Mouse (Mus musculus): ENCODE data around the gene Soat1.
"Not testable (repeated sequence)": the region's sequence is repeated elsewhere in the genome, so short reads cannot be mapped to it uniquely, and the experiment has no call there.

The Soat1 gene

DNA sequence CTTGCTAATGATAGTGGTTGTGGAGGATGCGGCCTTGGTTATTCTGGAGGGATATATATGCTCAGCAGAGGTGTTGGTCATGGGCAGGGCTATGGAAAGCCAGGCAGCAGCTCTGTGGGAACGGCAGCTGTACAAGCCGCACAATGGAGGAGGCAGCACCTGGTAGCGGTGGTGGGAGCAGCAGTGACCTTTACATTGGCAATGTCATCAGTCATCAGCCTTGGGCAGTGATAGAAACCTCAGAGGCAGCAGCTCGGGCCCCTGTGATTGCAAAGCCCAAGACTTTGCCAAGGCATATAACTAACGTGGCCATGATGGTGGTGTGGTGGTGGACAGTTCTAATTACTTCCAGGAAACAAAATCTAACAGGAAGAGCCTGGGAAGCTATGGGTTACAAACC, 50.6 kb downstream of the Soat1 start:
- DNase-seq: peak; percentile 82

DNA sequence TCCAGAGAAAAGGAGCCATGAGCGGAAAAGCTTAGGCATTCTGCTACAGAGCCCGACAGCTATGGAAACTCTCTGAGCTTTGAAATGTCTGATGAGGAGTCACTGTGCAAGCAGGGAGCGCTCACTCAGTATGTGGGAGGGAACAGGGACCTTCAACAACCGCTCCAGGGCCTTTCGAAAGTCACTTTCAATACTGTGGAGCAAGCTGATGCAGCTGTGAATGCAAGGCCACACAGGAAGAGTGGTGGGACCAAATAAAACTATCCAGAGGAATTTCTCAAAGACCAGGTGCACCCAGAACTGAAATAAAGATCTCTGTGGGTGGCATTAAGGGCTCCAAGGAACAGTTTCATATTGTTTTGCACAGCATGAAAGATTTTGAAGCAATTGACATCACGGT, 51.3 kb downstream of the Soat1 start:
- DNase-seq: no peak

DNA sequence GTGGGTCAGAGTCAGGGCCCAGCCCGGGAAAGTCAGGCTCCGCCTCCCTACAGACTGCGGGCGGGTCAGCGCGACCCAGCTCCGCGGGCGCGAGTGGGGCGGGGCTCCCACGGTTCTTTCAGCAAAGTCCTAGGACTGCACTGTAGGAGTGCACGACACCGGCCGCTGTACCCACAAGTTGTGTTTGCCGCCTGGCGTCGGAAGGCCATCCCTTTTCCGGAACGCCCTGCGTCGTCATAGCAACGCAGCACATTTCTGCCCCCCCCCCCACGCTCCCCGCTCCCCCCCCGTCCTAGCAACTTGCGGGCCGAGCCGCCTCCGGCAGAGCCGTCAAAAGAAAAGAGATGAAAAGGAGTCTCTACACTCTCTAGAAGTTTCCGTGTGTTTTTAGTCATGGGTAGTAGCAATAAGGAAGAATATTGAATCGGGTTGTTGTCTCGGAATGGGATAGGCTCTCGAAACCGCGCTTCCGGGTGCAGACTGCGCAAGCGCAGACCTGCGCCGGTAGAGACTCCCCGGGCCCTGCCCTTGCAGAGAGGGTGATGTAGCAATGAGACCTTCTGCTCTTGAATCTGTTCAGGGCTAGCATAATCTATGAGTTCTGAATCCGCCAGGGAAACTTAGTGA, 53.3 kb downstream of the Soat1 start, which contains the start of gene Axdnd1:
TSS of gene Axdnd1 (minus strand) at position 489 of the 627 bp plus-strand sequence.
- peak; percentile 99 for DNase-seq

DNA sequence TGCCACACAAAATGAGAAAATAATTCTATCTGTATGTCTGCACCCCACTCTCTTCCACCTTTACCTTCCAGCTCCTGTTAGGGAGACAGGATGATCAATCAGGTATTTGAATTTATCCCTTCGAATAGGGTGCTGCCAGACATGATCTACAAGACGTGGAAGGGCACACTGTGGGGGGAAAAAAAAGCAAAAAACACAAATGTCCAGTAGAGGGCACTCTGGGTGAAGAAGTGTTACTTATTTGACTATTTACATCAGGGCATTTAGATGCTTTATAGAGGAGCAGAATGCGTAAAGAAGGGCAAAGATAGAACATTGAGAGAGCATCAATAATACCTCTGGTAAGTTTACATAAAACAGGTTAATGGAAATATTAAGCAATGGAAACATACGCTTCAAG, 56.0 kb downstream of the Soat1 start:
- DNase-seq: no peak

DNA sequence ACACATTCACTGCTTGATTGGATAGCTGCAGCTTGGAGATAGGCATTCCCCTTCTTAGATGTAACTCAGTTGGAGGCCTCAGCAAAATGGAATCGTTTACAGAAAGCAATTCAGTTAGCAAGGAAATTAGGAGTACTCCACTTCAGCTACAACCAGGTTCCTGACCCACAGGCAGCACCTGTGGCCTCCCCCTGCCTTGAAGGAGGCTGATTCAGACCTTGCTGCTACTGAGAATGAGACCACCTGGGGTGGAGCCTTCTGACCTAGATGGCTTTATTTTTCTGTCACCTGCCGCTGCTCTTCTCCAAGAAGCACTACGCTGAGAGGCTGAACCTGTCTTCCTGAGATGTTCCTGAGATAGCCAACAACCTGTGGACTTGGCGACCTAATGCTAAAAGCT, 65.6 kb downstream of the Soat1 start:
- DNase-seq: peak; percentile 49

DNA sequence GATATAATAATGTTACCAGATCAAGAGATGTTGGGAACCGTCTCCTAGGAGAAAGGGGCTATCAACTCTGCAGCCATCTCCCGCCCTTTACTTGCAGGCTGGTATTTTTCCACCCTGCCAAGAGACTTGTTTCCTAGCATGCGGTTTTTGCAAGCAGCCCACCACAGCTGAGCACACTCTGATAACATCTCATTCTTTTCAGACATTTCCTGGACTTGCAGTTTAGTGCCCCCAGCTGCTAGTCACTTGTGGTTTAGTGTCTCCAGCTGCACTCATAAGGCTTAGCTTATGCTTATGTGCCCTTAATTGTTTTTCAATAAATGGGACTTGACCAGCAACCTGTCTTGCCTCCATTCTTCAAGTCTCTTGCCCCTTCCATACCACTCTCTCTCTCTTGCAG, 66.1 kb downstream of the Soat1 start:
- DNase-seq: peak; percentile 78

DNA sequence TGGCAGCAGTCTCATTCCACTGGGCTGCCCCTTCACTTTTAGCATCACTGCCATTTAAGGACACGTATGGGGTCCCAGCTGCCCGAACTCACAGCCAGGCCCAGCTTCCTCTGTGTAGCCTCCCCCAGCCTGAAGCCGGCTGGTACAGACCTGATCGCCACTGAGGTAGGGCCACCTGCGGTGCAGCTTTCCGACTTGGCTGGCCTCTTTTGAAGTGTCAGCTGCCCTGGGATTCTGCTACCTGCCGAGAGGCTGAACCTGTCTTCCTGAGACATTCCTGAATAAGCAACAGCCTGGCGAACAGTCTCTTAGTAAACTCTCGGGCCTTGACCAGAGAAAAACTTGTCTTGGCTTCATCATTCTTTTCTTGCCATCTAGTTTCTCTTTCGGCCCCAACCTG, 70.9 kb downstream of the Soat1 start:
- no peak for DNase-seq

DNA sequence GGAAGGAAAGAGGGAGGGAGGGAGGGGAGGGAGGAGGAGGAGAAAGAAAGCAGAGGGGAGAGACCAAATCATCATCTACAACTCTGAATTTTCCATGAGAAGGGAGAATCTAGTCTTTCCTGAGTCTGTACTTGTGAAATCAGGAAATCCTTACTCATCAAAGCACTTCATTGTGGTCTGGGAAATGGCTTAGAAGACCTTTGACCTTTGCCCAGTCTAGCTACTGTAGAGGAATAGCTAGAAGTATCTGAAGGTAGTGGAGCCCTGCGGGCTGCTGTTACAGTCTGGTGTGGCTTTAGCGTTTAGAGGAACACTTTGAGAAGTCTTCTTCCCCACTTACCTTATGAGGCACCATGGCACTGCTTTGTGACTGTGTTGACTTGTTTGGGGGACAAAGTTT, 71.6 kb downstream of the Soat1 start:
- no peak for DNase-seq

DNA sequence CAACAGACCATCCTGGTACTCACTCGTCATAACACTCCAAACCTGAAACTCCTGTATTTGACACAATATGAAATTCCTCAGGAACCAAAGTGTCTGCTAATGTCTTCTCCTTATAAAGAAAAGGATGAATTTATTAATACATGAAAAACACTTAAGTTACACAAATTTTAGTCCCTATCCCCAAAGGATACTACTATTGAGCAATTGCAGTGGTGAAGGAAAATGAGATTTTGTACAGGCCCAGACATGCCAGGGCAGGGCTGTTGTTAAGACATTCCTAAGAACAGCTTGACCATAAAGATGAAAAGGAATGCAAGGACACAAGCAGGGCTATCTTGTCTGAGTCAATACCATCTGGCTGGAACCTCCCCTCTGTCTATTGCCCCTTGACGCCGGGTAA, 74.0 kb downstream of the Soat1 start:
- not testable (repeated sequence) for DNase-seq

DNA sequence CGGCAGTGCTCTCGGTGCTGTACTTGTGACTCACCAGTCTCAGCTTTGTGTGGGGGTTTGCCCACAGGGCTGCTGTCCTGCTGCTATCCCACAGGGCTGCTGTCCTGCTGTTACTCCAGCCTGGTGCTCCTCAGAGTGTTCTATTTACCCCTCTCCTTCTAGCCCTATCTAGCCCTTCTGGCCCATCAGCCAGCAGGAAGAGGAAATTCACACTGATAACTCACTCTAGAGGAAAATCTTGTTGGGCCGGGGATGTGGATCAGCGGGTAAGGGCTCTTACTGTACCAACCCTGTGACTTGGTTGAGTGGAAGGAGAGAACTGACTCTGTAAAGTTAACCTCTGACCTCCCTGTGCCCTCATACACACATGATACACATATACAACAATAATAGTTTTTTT, 81.0 kb downstream of the Soat1 start:
- no peak for DNase-seq

DNA sequence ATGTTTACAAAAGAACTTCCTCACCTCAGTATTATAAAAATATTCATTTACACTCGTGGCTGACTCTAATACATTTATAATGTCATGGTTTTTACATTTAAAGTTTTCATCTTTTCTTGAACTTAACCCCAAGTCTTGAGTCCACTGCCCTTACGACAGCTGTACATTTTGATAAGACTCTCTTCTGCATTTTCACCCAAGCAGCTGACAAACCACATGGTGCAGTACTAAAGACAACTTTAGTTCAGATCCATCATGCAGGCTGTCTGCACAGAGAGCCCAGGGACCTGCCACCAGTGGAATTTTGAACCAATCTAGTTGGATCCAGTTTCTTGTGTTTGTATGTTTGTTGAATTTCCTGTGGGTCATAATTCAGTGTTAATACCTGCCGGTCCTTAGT, 87.3 kb downstream of the Soat1 start:
- DNase-seq: peak; percentile 71

DNA sequence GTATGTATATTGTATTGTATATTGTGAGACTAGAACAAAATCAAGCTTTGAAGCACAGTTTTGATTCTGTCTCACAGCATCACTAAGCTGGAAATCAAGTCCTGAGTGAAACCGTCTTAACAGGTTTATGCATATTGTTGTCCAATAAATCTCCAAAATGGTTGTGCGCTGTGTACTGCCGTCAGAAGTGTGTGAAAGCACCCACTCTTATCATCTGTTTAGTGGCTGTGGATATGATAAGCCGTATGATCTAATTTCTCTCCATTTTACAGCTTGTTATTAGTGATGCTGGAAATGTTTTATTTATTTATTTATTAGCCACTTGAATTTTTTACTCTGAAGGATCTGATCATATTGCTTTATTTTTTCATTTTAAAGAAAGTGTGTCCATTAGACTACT, 87.9 kb downstream of the Soat1 start:
- DNase-seq: no peak

DNA sequence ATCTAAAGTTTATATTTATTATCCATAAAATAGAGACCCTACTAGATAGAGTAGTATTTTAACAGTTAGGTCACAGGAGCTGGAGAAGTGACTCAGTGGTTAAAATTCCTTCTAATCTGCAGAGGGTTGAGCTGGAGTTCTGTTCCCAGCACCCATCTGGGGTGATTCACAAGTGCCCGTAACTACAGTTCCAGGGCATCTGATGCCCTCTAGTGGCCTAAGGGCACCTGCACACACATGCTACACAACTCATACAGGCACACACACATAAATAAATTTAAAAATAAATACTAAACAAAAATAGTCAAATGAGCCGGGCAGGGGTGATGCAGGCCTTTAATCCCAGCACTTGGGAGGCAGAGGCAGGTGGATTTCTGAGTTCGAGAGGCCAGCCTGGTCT, 92.9 kb downstream of the Soat1 start:
- no peak for DNase-seq

Measured in heart, adult 11 months (tissue).